Comparison of ENCODE assay signal across 9 mouse cellular contexts in genomic region chr7:12422855-12423254, GRCm38 (mm10). TPM values are rescaled to one million over a fixed set of nuclear protein-coding genes. Genes with fewer than 3 reads are reported as not detected.
DNase-seq lines count a peak whose midpoint lies in the region; ATAC-seq lines count a peak whose summit lies in the region.
"Had no signal": no experiment of that assay in that cellular context is flagged by ENCODE, and none has a peak within 500 bp of the region (broad histone marks: within the 10 kb centered on the region; RNA-seq: fewer than 3 reads in every experiment).

No protein-coding gene starts in this region.

- peak overlapping the region; percentile 77 for H3K4me2 ChIP-seq in heart, embryonic 13.5 days
- H3K4me2 ChIP-seq in hindbrain, embryonic 12.5 days (replicated peaks) = peak overlapping the region; percentile 69

- H3K79me2 ChIP-seq in macrophage (ENCODE audit: inconsistent target) = no peaks in the 10 kb centered on the region

- H3K4me1 ChIP-seq in heart, embryonic 13.5 days = peaks cover 11% of the 10 kb centered on the region
- H3K4me1 ChIP-seq in brown adipose tissue, adult 24 weeks (ENCODE audit: control insufficient read depth, insufficient read depth, insufficient read length, low read length) = no peaks in the 10 kb centered on the region; the same call in 1 of the 2 replicates
- peaks cover 14% of the 10 kb centered on the region for H3K4me1 ChIP-seq in hindbrain, embryonic 12.5 days

- no peak overlapping the region for H3K9ac ChIP-seq in heart, embryonic 13.5 days
- H3K9ac ChIP-seq in hindbrain, embryonic 12.5 days = no peak overlapping the region

- intact Hi-C loops in left cerebral cortex, postnatal 4 days (cut with DNase I) = loop anchor here (10.0 kb wide), 1 partner anchor 52 kb away; the partner anchor contains the start of gene Zfp606

- DNase-seq in heart, adult 18-20 months = no peak
- no peak for DNase-seq in frontal cortex, postnatal 25 days (ENCODE audit: low spot score in 2 of 2)
- no peak for DNase-seq in Muller cell, postnatal 12 days (ENCODE audit: inconsistent ontology term)
- no peak for DNase-seq in left cerebral cortex, postnatal 4 days

- no peak for ATAC-seq in heart, embryonic 13.5 days (ENCODE audit: extremely low read depth, insufficient number of reproducible peaks, low FRiP score, low TSS enrichment)
- ATAC-seq in hindbrain, embryonic 12.5 days (ENCODE audit: low FRiP score) = peak; percentile 55

- no peaks in the 10 kb centered on the region for H3K27me3 ChIP-seq in heart, embryonic 13.5 days (replicated peaks)
- H3K27me3 ChIP-seq in hindbrain, embryonic 12.5 days = no peaks in the 10 kb centered on the region

- 51% methylated on average over 3 of the region's 3 CpGs for WGBS in heart, embryonic 13.5 days
- 63% methylated on average over 3 of the region's 3 CpGs for whole genome bisulfite sequencing in hindbrain, embryonic 12.5 days
- WGBS in macrophage (ENCODE audit: missing documents) = 8% methylated on average over 1 of the region's 3 CpGs

- H3K4me3 ChIP-seq in heart, embryonic 13.5 days = peak overlapping the region; percentile 75
- peak overlapping the region; percentile 95 for H3K4me3 ChIP-seq in brown adipose tissue, adult 24 weeks (ENCODE audit: insufficient read depth, low read depth, low read length)
- peak overlapping the region; percentile 60 for H3K4me3 ChIP-seq in hindbrain, embryonic 12.5 days
- H3K4me3 ChIP-seq in macrophage (ENCODE audit: inconsistent target) = peak overlapping the region; percentile 32; the same call in 1 of the 2 replicates

- no peak overlapping the region for H3K27ac ChIP-seq in heart, embryonic 13.5 days (replicated peaks)
- no peak overlapping the region for H3K27ac ChIP-seq in brown adipose tissue, adult 24 weeks (replicated peaks; ENCODE audit: low read depth, low read length)
- H3K27ac ChIP-seq in hindbrain, embryonic 12.5 days = no peak overlapping the region
- no peak overlapping the region for H3K27ac ChIP-seq in macrophage

- H3K9me3 ChIP-seq in heart, embryonic 13.5 days = no peaks in the 10 kb centered on the region
- no peaks in the 10 kb centered on the region for H3K9me3 ChIP-seq in hindbrain, embryonic 12.5 days (replicated peaks)

- peaks cover 4% of the 10 kb centered on the region; the same call in 1 of the 2 replicates for H3K36me3 ChIP-seq in heart, embryonic 13.5 days
- H3K36me3 ChIP-seq in hindbrain, embryonic 12.5 days = peaks cover 14% of the 10 kb centered on the region; the same call in 1 of the 2 replicates
- H3K36me3 ChIP-seq in macrophage (ENCODE audit: inconsistent target) = no peaks in the 10 kb centered on the region

RNA-seq across cellular contexts. Expression of gene Zfp551, which starts 0.3 kb away (rescaled TPM):
- 2.4 and 2.9 TPM in 2 replicates for polyA plus RNA-seq in heart, embryonic 13.5 days (2015; fragmentation: Nextera tagmentation; extraction: Ambion mirVana)
- 1 to 10 TPM; 1.8 to 2.3 TPM for total RNA-seq in heart, adult 18-20 months (2021)
- polyA plus RNA-seq in brown adipose tissue, adult 24 weeks (2012; ENCODE audit: insufficient read depth, insufficient read length, missing spikeins) = 0.91 TPM in 1 of 2 replicates, not detected in the other
- polyA plus RNA-seq in hindbrain, embryonic 12.5 days (2016; fragmentation: Nextera tagmentation; extraction: Ambion mirVana) = 5.4 and 5.7 TPM in 2 replicates
- 1 to 10 TPM in 17 of 26 experiments, under 1 TPM in 7, not detected in 2; 0.43 to 4.8 (median 1.7) TPM for total RNA-seq in macrophage (2018; cell fraction: chromatin; rRNA removed)
- 1 to 10 TPM in 11 of 26 experiments, under 1 TPM in 15; 0.23 to 1.6 (median 0.96) TPM for total RNA-seq in macrophage (2018; cell fraction: cytosol; rRNA removed)
- 1 to 10 TPM in 12 of 26 experiments, under 1 TPM in 13, not detected in 1; 0.20 to 6.3 (median 0.75) TPM for total RNA-seq in macrophage (2018; cell fraction: nucleus; rRNA removed)
- polyA plus RNA-seq in macrophage (2018) = 0.42 to 0.87 TPM (median 0.72 TPM) in 3 replicates
- total RNA-seq in left cerebral cortex, postnatal 4 days (2021) = 10 to 100 TPM; 10.2 to 11.9 TPM

RNA-seq across cellular contexts. Expression of gene Vmn1r84, which starts 53.8 kb away (rescaled TPM):
- not detected in 2 replicates for polyA plus RNA-seq in heart, embryonic 13.5 days (2015; fragmentation: Nextera tagmentation; extraction: Ambion mirVana)
- total RNA-seq in heart, adult 18-20 months (2021) = not detected
- not detected in 2 replicates for polyA plus RNA-seq in brown adipose tissue, adult 24 weeks (2012; ENCODE audit: insufficient read depth, insufficient read length, missing spikeins)
- polyA plus RNA-seq in hindbrain, embryonic 12.5 days (2016; fragmentation: Nextera tagmentation; extraction: Ambion mirVana) = not detected in 2 replicates
- total RNA-seq in macrophage (2018; cell fraction: chromatin; rRNA removed) = not detected
- not detected for total RNA-seq in macrophage (2018; cell fraction: cytosol; rRNA removed)
- not detected for total RNA-seq in macrophage (2018; cell fraction: nucleus; rRNA removed)
- not detected in 3 replicates for polyA plus RNA-seq in macrophage (2018)
- not detected for total RNA-seq in left cerebral cortex, postnatal 4 days (2021)
- total RNA-seq: left cerebral cortex, postnatal 36 days had no signal

RNA-seq across cellular contexts. Expression of gene Zfp606, which starts 55.2 kb away (rescaled TPM):
- polyA plus RNA-seq in heart, embryonic 13.5 days (2015; fragmentation: Nextera tagmentation; extraction: Ambion mirVana) = 13.2 and 13.9 TPM in 2 replicates
- 1 to 10 TPM; 6.9 to 7.2 TPM for total RNA-seq in heart, adult 18-20 months (2021)
- 2.8 and 4.4 TPM in 2 replicates for polyA plus RNA-seq in brown adipose tissue, adult 24 weeks (2012; ENCODE audit: insufficient read depth, insufficient read length, missing spikeins)
- 52.0 and 55.8 TPM in 2 replicates for polyA plus RNA-seq in hindbrain, embryonic 12.5 days (2016; fragmentation: Nextera tagmentation; extraction: Ambion mirVana)
- 10 to 100 TPM in 18 of 26 experiments, 1 to 10 TPM in 8; 4.7 to 39.4 (median 14.6) TPM for total RNA-seq in macrophage (2018; cell fraction: chromatin; rRNA removed)
- 1 to 10 TPM in 21 of 26 experiments, under 1 TPM in 5; 0.44 to 4.9 (median 2.2) TPM for total RNA-seq in macrophage (2018; cell fraction: cytosol; rRNA removed)
- 10 to 100 TPM in 11 of 26 experiments, 1 to 10 TPM in 15; 2.0 to 30.0 (median 6.9) TPM for total RNA-seq in macrophage (2018; cell fraction: nucleus; rRNA removed)
- polyA plus RNA-seq in macrophage (2018) = 2.6 to 4.4 TPM (median 4.3 TPM) in 3 replicates
- total RNA-seq in left cerebral cortex, postnatal 4 days (2021) = 10 to 100 TPM; 22.3 to 25.9 TPM

Comparison
In these comparisons a context has a peak if more than half of its experiments do, and no peak if none do; other contexts are left out.
1. H3K4me3 ChIP-seq: peak in every context shown above with its lines; median percentile 95 in brown adipose tissue, adult 24 weeks; 75 in heart, embryonic 13.5 days; 60 in hindbrain, embryonic 12.5 days; 32 in macrophage.